Mouse (Mus musculus): ENCODE measurements around the gene Sec24a.

GRCm38 (mm10) chr11:51763955-51764354 is 521 bp upstream of the Sec24a start:
- TF ChIP-seq POLR2A (IDR thresholded peaks at IDR 0.05; ENCODE audit: insufficient read length, low read depth) (no peak), USF1 (IDR thresholded peaks at IDR 0.05; ENCODE audit: low read depth) (no peak), MAX (IDR thresholded peaks at IDR 0.05; ENCODE audit: low read depth) (no peak), E2F4 (IDR thresholded peaks at IDR 0.05; ENCODE audit: insufficient read depth) (no peak), TCF12 (IDR thresholded peaks at IDR 0.05; ENCODE audit: insufficient read depth, poor library complexity, severe bottlenecking) (no peak), POLR2AphosphoS2 (IDR thresholded peaks at IDR 0.05; ENCODE audit: insufficient read length, low read depth) (no peak)
